Mouse (Mus musculus): ENCODE data around the gene 1700092M07Rik. TPM values are rescaled to one million over a fixed set of nuclear protein-coding genes. Genes with fewer than 3 reads are reported as not detected.
"Not testable (repeated sequence)": the region's sequence is repeated elsewhere in the genome, so short reads cannot be mapped to it uniquely, and the experiment has no call there.

Gene 1700092M07Rik
- polyA plus RNA-seq, 1 experiment from 2014 or later: 1.9 TPM

GRCm38 (mm10) chr19:8711506-8711905 is 29.0 kb upstream of the 1700092M07Rik start:
- Histone ChIP-seq H3K36me3 (peaks cover 49% of the 10 kb centered on the region), H3K4me1 (replicated peaks) (peaks cover 37% of the 10 kb centered on the region), H3K4me3 (peak overlapping the region; percentile 75), H3K27me3 (no peaks in the 10 kb centered on the region), H3K27ac (no peak overlapping the region), H3K4me2 (peak overlapping the region; percentile 72), H3K9me3 (no peaks in the 10 kb centered on the region), H3K9ac (peak overlapping the region; percentile 92)
- WGBS: 82% methylated on average over 4 of the region's 4 CpGs
- no peak for ATAC-seq (ENCODE audit: low FRiP score)

- no peak for ATAC-seq (ENCODE audit: low FRiP score)
- 66% methylated on average over 10 of the region's 10 CpGs for WGBS
Observed at GRCm38 (mm10) chr19:8711949-8712869, 28.3 kb upstream of the 1700092M07Rik start.

DNA sequence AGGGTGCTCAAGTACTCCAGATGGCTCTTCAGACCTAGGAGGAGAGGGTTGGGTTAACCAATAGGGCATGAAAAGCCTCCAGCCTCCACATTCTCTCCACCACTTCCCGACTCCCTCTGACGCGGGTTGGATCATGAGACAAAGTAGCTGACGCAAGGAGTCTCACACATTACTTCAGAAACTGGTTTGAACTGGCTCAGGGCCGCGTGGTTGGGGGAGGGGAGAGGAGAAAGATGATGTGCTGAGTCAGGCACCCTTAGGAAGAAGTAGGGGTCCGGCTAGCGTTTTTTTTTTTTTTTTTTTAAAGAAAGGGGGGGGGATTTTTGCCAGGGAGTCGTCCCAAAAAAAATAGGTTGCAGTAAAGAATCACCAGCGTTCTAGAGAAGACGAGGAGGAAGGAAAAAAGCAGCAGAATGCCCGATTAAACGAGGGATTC is 27.6 kb upstream of the 1700092M07Rik start:
- Histone ChIP-seq H3K27me3 (no peaks in the 10 kb centered on the region), H3K4me3 (peak overlapping the region; percentile 75), H3K9ac (peak overlapping the region; percentile 92), H3K9me3 (no peaks in the 10 kb centered on the region), H3K4me2 (peak overlapping the region; percentile 72), H3K4me1 (replicated peaks) (peaks cover 37% of the 10 kb centered on the region), H3K27ac (peak overlapping the region; percentile 92), H3K36me3 (peaks cover 37% of the 10 kb centered on the region)
- ATAC-seq (ENCODE audit: low FRiP score): peak; percentile 74
- WGBS: under 1% methylated on average over 13 of the region's 13 CpGs

More at GRCm38 (mm10) chr19:8711949-8712869, 28.3 kb upstream of the 1700092M07Rik start:
- Histone ChIP-seq H3K36me3 (peaks cover 43% of the 10 kb centered on the region), H3K27me3 (no peaks in the 10 kb centered on the region), H3K9ac (peak overlapping the region; percentile 92), H3K4me2 (peak overlapping the region; percentile 72), H3K4me3 (peak overlapping the region; percentile 75), H3K9me3 (no peaks in the 10 kb centered on the region), H3K27ac (peak overlapping the region; percentile 92), H3K4me1 (replicated peaks) (peaks cover 37% of the 10 kb centered on the region)

GRCm38 (mm10) chr19:8713306-8713996 is 27.1 kb upstream of the 1700092M07Rik start:
- peaks cover 37% of the 10 kb centered on the region for H3K4me1 ChIP-seq (replicated peaks)
- H3K27me3 ChIP-seq: no peaks in the 10 kb centered on the region
- H3K9ac ChIP-seq: peak overlapping the region; percentile 92
- H3K36me3 ChIP-seq: peaks cover 31% of the 10 kb centered on the region
- peak; percentile 94 for ATAC-seq (ENCODE audit: low FRiP score)
- no peaks in the 10 kb centered on the region for H3K9me3 ChIP-seq
- peak overlapping the region; percentile 75 for H3K4me3 ChIP-seq
- peak overlapping the region; percentile 72 for H3K4me2 ChIP-seq
- WGBS: under 1% methylated on average over 51 of the region's 51 CpGs
- H3K27ac ChIP-seq: peak overlapping the region; percentile 92

DNA sequence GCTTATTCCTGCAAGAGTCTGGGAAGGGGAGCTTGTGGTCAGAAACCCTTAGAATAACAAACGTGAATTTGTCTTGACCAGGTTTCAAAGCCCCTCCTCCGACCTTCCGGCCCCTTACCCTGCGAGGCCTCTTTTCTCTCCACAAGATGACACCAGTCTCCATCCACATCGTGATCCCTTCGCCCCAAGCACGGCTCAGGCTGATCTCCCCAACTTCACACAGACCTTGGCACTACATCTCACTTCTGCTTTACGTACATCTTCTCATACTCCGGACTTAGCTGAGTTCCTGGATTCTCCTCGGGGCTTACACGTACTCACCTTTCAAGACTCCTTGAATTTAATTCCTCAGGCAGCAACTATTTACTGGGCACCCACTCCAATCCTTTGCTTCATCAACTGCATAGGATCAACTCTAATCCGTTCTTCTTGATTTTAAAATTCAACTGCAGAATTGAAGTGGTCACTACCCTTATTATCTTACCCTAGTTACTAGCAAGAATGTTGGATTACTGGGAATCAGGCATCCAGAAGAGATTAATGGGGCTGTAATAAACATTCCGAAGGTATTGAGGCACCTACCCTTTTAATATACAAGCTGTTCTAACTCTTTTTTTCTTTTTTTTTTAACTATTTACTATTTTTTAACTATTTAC is 26.4 kb upstream of the 1700092M07Rik start:
- Histone ChIP-seq H3K4me2 (peak overlapping the region; percentile 72), H3K9ac (peak overlapping the region; percentile 92), H3K27me3 (no peaks in the 10 kb centered on the region), H3K27ac (peak overlapping the region; percentile 92), H3K4me1 (replicated peaks) (peaks cover 37% of the 10 kb centered on the region), H3K9me3 (no peaks in the 10 kb centered on the region), H3K36me3 (peaks cover 25% of the 10 kb centered on the region), H3K4me3 (peak overlapping the region; percentile 75)
- WGBS: 7% methylated on average over 13 of the region's 13 CpGs
- no peak for ATAC-seq (ENCODE audit: low FRiP score)

DNA sequence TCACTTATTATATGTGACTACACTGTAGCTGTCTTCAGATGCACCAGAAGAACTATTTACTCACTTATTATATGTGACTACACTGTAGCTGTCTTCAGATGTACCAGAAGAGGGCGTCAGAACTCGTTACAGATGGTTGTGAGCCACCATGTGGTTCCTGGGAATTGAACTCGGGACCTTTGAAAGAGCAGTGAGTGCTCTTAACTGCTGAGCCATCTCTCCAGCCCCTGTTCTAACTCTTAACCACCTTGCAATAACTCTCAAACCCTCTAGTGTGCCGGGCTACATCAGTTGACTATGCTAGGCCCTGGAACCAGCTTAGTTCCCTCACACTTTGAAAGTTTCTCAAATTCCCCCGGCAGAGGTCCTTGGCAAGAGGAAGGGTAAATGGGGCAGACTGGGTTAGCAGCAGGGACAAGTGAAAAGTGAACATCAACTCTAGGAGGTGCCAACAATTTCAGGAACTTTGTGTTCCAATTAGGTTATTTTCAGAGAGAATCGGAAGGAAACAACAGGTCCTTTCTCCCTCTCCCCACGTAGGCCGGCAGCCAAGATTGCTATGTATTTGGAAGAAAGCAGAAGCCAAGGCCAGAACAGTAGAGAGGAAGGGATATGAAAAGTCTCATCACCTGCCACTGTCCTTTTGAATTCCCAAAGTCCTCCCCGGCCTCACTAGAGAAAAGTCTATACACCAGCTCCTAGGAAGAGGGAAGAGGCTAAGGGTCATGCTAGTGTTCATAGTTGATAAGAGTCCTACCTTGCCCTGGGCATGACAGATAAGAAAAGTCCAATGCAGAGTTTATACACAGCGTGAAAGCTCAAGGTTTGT is 25.7 kb upstream of the 1700092M07Rik start:
- H3K9ac ChIP-seq: no peak overlapping the region

GRCm38 (mm10) chr19:8715868-8716766 is 24.4 kb upstream of the 1700092M07Rik start:
- no peak overlapping the region for H3K4me2 ChIP-seq
- ATAC-seq (ENCODE audit: low FRiP score): no peak
- WGBS: 56% methylated on average over 10 of the region's 10 CpGs
- no peaks in the 10 kb centered on the region for H3K9me3 ChIP-seq
- no peak overlapping the region for H3K9ac ChIP-seq
- H3K36me3 ChIP-seq: peaks cover 5% of the 10 kb centered on the region
- no peaks in the 10 kb centered on the region for H3K27me3 ChIP-seq
- H3K27ac ChIP-seq: no peak overlapping the region
- peaks cover 31% of the 10 kb centered on the region for H3K4me1 ChIP-seq (replicated peaks)
- no peak overlapping the region for H3K4me3 ChIP-seq

More for the DNA sequence above, 25.7 kb upstream of the 1700092M07Rik start:
- Histone ChIP-seq H3K4me3 (no peak overlapping the region), H3K27ac (no peak overlapping the region), H3K4me2 (no peak overlapping the region), H3K27me3 (no peaks in the 10 kb centered on the region), H3K4me1 (replicated peaks) (peaks cover 37% of the 10 kb centered on the region), H3K36me3 (peaks cover 17% of the 10 kb centered on the region), H3K9me3 (no peaks in the 10 kb centered on the region)
- 80% methylated on average over 10 of the region's 10 CpGs for WGBS
- no peak for ATAC-seq (ENCODE audit: low FRiP score)

- Histone ChIP-seq H3K4me3 (no peak overlapping the region), H3K4me2 (no peak overlapping the region), H3K27ac (no peak overlapping the region), H3K36me3 (no peaks in the 10 kb centered on the region; the same call in 1 of the 2 replicates), H3K9ac (no peak overlapping the region), H3K4me1 (replicated peaks) (peaks cover 31% of the 10 kb centered on the region), H3K9me3 (no peaks in the 10 kb centered on the region), H3K27me3 (no peaks in the 10 kb centered on the region)
- 70% methylated on average over 9 of the region's 10 CpGs for WGBS
- ATAC-seq (ENCODE audit: low FRiP score): no peak
Observed at GRCm38 (mm10) chr19:8716767-8717475, 23.6 kb upstream of the 1700092M07Rik start.

- no peak overlapping the region for H3K4me3 ChIP-seq
- peaks cover 29% of the 10 kb centered on the region for H3K4me1 ChIP-seq (replicated peaks)
- H3K27ac ChIP-seq: no peak overlapping the region
- H3K4me2 ChIP-seq: no peak overlapping the region
- 75% methylated on average over 3 of the region's 3 CpGs for WGBS
- H3K27me3 ChIP-seq: no peaks in the 10 kb centered on the region
- H3K9ac ChIP-seq: no peak overlapping the region
- no peak for ATAC-seq (ENCODE audit: low FRiP score)
- no peaks in the 10 kb centered on the region for H3K9me3 ChIP-seq
- H3K36me3 ChIP-seq: no peaks in the 10 kb centered on the region
Observed at GRCm38 (mm10) chr19:8718357-8718756, 22.2 kb upstream of the 1700092M07Rik start.

DNA sequence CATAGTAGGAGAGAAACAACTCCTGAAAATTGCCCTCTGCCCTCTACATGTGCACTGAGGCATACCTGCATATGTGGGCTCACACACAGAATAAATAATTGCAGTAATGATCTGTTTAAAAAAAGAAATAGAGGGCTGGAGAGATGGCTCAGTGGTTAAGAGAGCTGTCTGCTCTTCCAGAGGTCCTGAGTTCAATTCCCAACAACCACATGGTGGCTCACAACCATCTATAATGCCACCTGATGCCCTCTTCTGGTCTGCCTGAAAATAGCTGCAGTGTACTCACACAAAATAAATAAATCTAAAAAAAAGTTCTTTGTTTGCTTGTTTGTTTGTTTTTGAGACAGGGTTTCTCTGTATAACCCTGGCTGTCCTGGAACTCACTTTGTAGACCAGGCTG is 21.5 kb upstream of the 1700092M07Rik start:
- not testable (repeated sequence) for H3K27ac ChIP-seq; H3K9ac ChIP-seq; H3K4me3 ChIP-seq; H3K4me2 ChIP-seq; H3K9me3 ChIP-seq; ATAC-seq (ENCODE audit: low FRiP score); H3K27me3 ChIP-seq; H3K36me3 ChIP-seq
- peaks cover 29% of the 10 kb centered on the region for H3K4me1 ChIP-seq (replicated peaks)
